Mouse (Mus musculus): ENCODE measurements around the gene Tiam2. TPM values are rescaled to one million over a fixed set of nuclear protein-coding genes. Genes with fewer than 3 reads are reported as not detected.

Tiam2 gene
- polyA plus RNA-seq, 1 experiment: 0.35 TPM

- TF ChIP-seq FLI1 (IDR thresholded peaks at IDR 0.05; ENCODE audit: low read length) (no peak), GATA1 (IDR thresholded peaks at IDR 0.05; ENCODE audit: borderline replicate concordance, low read length) (no peak)
- Histone ChIP-seq H3K4me3 (replicated peaks) (no peak overlapping the region), H3K9me3 (no peaks in the 10 kb centered on the region), H3K36me3 (replicated peaks; ENCODE audit: low read length) (no peaks in the 10 kb centered on the region), H3K4me1 (no peaks in the 10 kb centered on the region), H3K27me3 (replicated peaks) (peaks cover 5% of the 10 kb centered on the region)
Observed at GRCm38 (mm10) chr17:3435299-3435698, 108.9 kb downstream of the Tiam2 start.

- peaks cover 5% of the 10 kb centered on the region for H3K27me3 ChIP-seq (replicated peaks)
- H3K4me1 ChIP-seq: no peaks in the 10 kb centered on the region
- H3K36me3 ChIP-seq (replicated peaks; ENCODE audit: low read length): no peaks in the 10 kb centered on the region
- no peak overlapping the region for H3K4me3 ChIP-seq (replicated peaks)
- no peaks in the 10 kb centered on the region for H3K9me3 ChIP-seq
- TF ChIP-seq GATA1 (IDR thresholded peaks at IDR 0.05; ENCODE audit: borderline replicate concordance, low read length) (no peak), FLI1 (IDR thresholded peaks at IDR 0.05; ENCODE audit: low read length) (no peak)
Observed at GRCm38 (mm10) chr17:3436841-3437515, 110.6 kb downstream of the Tiam2 start.

- H3K27me3 ChIP-seq (replicated peaks): peaks cover 11% of the 10 kb centered on the region
- no peak for TF ChIP-seq GATA1 (IDR thresholded peaks at IDR 0.05; ENCODE audit: borderline replicate concordance, low read length)
- no peak for TF ChIP-seq FLI1 (IDR thresholded peaks at IDR 0.05; ENCODE audit: low read length)
- H3K36me3 ChIP-seq (replicated peaks; ENCODE audit: low read length): no peaks in the 10 kb centered on the region
- no peak overlapping the region for H3K4me3 ChIP-seq (replicated peaks)
- peaks cover 8% of the 10 kb centered on the region for H3K4me1 ChIP-seq
- no peaks in the 10 kb centered on the region for H3K9me3 ChIP-seq
Observed at GRCm38 (mm10) chr17:3442526-3443401, 116.4 kb downstream of the Tiam2 start.

GRCm38 (mm10) chr17:3446191-3446950 is 120.0 kb downstream of the Tiam2 start:
- Histone ChIP-seq H3K36me3 (replicated peaks; ENCODE audit: low read length) (no peaks in the 10 kb centered on the region), H3K4me1 (peaks cover 8% of the 10 kb centered on the region), H3K27me3 (replicated peaks) (peaks cover 16% of the 10 kb centered on the region), H3K4me3 (replicated peaks) (no peak overlapping the region), H3K9me3 (no peaks in the 10 kb centered on the region)
- TF ChIP-seq GATA1 (IDR thresholded peaks at IDR 0.05; ENCODE audit: borderline replicate concordance, low read length) (no peak), FLI1 (IDR thresholded peaks at IDR 0.05; ENCODE audit: low read length) (no peak)

GRCm38 (mm10) chr17:3448725-3449124 is 122.4 kb downstream of the Tiam2 start:
- Histone ChIP-seq H3K4me3 (replicated peaks) (no peak overlapping the region), H3K36me3 (replicated peaks; ENCODE audit: low read length) (no peaks in the 10 kb centered on the region), H3K9me3 (no peaks in the 10 kb centered on the region), H3K4me1 (peaks cover 8% of the 10 kb centered on the region), H3K27me3 (replicated peaks) (peaks cover 13% of the 10 kb centered on the region)
- TF ChIP-seq FLI1 (IDR thresholded peaks at IDR 0.05; ENCODE audit: low read length) (no peak), GATA1 (IDR thresholded peaks at IDR 0.05; ENCODE audit: borderline replicate concordance, low read length) (no peak)

GRCm38 (mm10) chr17:3451077-3451476 is 124.7 kb downstream of the Tiam2 start:
- H3K4me1 ChIP-seq: peaks cover 7% of the 10 kb centered on the region
- TF ChIP-seq FLI1 (IDR thresholded peaks at IDR 0.05; ENCODE audit: low read length) (no peak), GATA1 (IDR thresholded peaks at IDR 0.05; ENCODE audit: borderline replicate concordance, low read length) (no peak)
- H3K27me3 ChIP-seq (replicated peaks): peaks cover 9% of the 10 kb centered on the region
- no peak overlapping the region for H3K4me3 ChIP-seq (replicated peaks)
- H3K9me3 ChIP-seq: no peaks in the 10 kb centered on the region
- no peaks in the 10 kb centered on the region for H3K36me3 ChIP-seq (replicated peaks; ENCODE audit: low read length)

GRCm38 (mm10) chr17:3452571-3453311 is 126.4 kb downstream of the Tiam2 start:
- TF ChIP-seq GATA1 (IDR thresholded peaks at IDR 0.05; ENCODE audit: borderline replicate concordance, low read length): no peak
- TF ChIP-seq FLI1 (IDR thresholded peaks at IDR 0.05; ENCODE audit: low read length): no peak
- Histone ChIP-seq H3K27me3 (replicated peaks) (peaks cover 9% of the 10 kb centered on the region), H3K4me1 (no peaks in the 10 kb centered on the region), H3K36me3 (replicated peaks; ENCODE audit: low read length) (no peaks in the 10 kb centered on the region), H3K4me3 (replicated peaks) (no peak overlapping the region), H3K9me3 (no peaks in the 10 kb centered on the region)

- TF ChIP-seq FLI1 (IDR thresholded peaks at IDR 0.05; ENCODE audit: low read length) (no peak), GATA1 (IDR thresholded peaks at IDR 0.05; ENCODE audit: borderline replicate concordance, low read length) (no peak)
- Histone ChIP-seq H3K27me3 (replicated peaks) (peaks cover 5% of the 10 kb centered on the region), H3K4me3 (replicated peaks) (no peak overlapping the region), H3K9me3 (no peaks in the 10 kb centered on the region), H3K4me1 (no peaks in the 10 kb centered on the region), H3K36me3 (replicated peaks; ENCODE audit: low read length) (no peaks in the 10 kb centered on the region)
Observed at GRCm38 (mm10) chr17:3453946-3454345, 127.6 kb downstream of the Tiam2 start.

- H3K4me1 ChIP-seq: no peaks in the 10 kb centered on the region
- peaks cover 5% of the 10 kb centered on the region for H3K27me3 ChIP-seq (replicated peaks)
- H3K4me3 ChIP-seq (replicated peaks): no peak overlapping the region
- H3K9me3 ChIP-seq: no peaks in the 10 kb centered on the region
- no peak for TF ChIP-seq GATA1 (IDR thresholded peaks at IDR 0.05; ENCODE audit: borderline replicate concordance, low read length)
- TF ChIP-seq FLI1 (IDR thresholded peaks at IDR 0.05; ENCODE audit: low read length): no peak
- no peaks in the 10 kb centered on the region for H3K36me3 ChIP-seq (replicated peaks; ENCODE audit: low read length)
Observed at GRCm38 (mm10) chr17:3454850-3455249, 128.5 kb downstream of the Tiam2 start.

All from megakaryocyte, embryonic 14.5 days (primary cell).